Mouse (Mus musculus) brain, embryonic 14.5 days (tissue): ENCODE results near the gene Sirt3.

ENCODE experiments used
- CTCF ChIP-seq: fragments of 200-500 bp; IDR thresholded peaks from 2 replicates; pipeline ENCODE4 v1.5.1; 2012; ENCODE audit warnings: inconsistent platforms, mild to moderate bottlenecking, moderate library complexity, borderline replicate concordance; ENCODE audit not compliant: insufficient read depth, insufficient read length; ENCODE audit errors: extremely low read depth
- POLR2A ChIP-seq: fragments of 200-500 bp; IDR thresholded peaks from 2 replicates; pipeline ENCODE4 v1.6.1; 2012; ENCODE audit warnings: mild to moderate bottlenecking, inconsistent platforms, borderline replicate concordance; ENCODE audit not compliant: poor library complexity, insufficient read depth, insufficient read length, severe bottlenecking; ENCODE audit errors: extremely low read depth

DNA sequence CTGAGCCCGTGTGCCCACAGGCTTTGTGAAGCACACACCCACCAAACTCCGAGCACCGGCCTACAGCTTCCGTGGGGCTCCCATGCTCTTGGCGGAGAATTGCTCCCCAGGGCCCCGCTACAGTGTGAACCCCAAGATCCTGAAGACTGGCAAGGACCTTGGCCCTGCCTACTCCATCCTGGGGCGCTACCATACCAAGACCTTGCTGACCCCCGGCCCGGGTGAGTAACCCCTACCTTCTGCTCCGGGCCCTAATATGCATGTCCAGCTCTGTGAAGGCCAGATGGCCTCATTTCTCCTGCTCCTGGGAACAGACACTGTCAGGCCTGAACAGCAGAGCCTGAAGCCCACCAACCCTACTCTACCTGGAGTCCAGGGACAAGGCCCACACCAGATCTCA, 33.5 kb downstream of the Sirt3 start:
- TF ChIP-seq CTCF (no peak), POLR2A (no peak)
